Mouse (Mus musculus) heart, adult 18-20 months (tissue): Measurements from ENCODE around the gene Ispd. TPM values are rescaled to one million over a fixed set of nuclear protein-coding genes. Genes with fewer than 3 reads are reported as not detected.

ENCODE experiments used
- DNase-seq, 2 experiments: peaks; one replicate each; pipeline ENCODE4 v3.0.0; 2021 to 2022; ENCODE audit warnings: mixed read lengths in 1 of 2
- total RNA-seq, 2 experiments: library from RNA; stranded (reverse); gene quantifications; 2 replicates each; pipeline ENCODE4 v1.2.3; 2021

The Ispd gene
- total RNA-seq, 2 experiments from 2014 or later = 4.9 to 5.7 TPM

DNA sequence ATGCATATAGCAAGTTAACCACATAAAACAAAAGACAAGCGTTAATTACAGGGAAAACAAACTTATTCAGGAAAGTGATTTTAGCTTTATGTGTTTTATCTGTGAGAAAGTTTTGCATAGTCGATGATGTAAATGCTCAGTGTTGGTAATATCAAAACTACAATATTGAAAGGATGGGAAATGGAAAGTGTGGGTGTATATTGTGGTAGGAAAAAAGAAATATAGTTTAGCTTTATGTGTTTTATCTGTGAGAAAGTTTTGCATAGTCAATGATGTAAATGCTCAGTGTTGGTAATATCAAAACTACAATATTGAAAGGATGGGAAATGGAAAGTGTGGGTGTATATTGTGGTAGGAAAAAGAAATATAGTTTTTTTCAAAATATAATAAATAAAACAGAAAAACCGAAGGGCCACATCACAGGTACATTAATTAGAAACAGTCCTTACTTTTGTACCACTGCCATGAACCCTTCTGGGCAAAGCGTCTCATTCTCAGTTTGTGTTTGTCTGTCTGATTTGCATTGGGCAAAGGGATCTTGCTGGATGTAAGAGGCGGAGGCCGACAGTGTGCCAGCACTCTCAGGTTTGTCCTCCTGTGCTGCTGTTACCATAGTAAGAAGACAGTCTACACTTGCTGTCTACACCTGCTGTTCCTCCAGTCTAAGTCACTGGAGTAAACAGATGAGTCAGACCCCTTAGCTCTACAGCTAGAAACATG, 87.2 kb downstream of the Ispd start:
- no peak for DNase-seq

DNA sequence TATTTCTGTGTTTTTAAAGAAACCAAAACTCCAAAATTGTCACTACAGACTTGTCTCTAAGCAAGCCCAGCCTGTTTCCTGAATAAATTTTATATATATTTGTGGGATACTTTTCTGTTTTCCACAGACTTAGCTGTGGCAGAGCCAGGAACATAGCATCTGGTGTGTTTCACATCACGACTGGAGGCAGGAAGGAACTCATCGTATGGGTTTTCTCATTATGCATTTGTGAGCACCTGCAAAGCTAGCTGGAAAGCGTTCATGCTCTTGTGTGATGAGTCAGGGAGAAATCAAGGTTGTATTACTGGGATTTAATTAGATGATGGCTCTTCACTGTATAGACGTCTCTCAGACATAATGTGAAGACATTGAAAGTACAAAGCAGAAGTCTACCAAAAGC, 90.2 kb downstream of the Ispd start:
- DNase-seq = no peak

DNA sequence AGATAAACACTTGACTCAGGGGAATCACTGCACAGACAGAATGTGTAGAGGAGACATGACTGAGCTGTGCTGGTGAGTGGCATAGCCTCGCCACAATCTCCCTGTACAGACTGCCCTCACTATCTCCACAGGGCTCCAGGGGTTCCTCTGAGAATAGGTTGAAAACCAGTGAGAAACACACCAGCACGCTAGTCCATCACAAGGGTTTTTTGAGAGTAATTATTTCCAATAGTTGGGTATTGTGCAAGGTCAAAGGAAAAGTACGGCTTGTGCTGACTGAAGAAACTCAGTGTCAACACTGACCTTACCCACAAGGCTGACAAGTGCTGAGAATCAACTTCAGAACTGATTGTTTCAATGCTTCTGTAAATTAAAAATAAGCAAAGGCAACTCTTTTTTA, 92.9 kb downstream of the Ispd start:
- DNase-seq = no peak

DNA sequence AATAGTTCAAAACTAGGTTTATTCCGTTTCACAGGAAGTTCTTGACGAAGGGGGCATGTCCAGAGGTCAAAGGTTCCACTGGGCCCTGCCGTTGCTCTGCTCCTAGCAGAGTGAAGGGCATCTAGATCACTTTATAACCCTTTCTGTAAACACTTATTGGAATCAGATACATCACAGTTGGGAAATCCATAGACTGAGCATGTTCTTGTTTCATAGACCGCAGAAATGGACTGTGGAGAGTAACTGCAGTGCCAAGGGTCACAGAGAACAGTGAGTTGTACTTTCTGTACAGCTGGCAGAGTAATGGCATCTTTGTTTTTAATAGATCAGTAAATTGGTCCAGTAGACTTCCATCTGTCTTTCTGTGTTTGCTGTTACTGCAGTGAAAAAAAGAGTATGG, 94.0 kb downstream of the Ispd start:
- no peak for DNase-seq

DNA sequence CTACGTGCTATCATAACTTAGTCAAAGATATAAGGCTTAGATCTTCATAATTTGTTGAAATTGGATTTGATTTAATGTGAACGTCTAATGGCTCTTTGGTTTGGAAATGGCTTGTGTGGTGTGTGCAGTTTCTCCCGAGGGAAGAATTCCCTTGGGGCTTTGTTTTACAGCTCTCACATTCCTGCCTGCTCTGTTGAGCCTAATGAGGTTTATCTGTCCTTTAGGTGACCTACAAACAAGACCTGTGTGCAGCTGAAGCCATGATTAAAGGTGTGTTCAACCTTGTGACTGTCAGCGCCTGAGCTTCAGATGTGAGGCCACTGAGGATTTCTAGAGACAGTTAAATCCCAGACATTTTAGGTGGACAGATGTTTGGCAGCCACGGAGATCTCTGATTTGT, 95.2 kb downstream of the Ispd start:
- peak in 1 of 2 experiments; percentile 4 for DNase-seq

DNA sequence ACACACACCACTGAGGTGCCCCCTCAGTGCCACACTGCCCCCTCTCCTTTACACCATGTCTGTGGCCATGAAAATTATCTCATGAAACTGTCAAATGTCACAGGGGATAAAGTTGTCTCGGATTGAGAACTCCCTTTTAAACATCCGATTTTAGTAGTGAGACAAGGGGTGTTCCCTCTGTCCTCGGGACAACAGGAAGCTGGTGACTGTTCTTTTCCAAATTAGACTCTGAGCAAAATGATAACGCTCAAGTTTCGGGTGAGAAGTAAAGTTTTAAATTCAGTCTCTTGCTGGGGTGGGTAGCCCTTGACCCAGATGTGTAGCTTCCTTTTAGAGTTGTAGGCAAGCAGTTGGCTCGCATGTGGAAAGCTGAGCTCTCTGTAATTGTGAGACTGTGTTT, 96.3 kb downstream of the Ispd start:
- DNase-seq = peak; percentile 3 to 6

GRCm38 (mm10) chr12:36477926-36478325, 96.7 kb downstream of the Ispd start:
- DNase-seq = no peak

- DNase-seq = no peak
Measured at GRCm38 (mm10) chr12:36481742-36482141, 100.5 kb downstream of the Ispd start.

GRCm38 (mm10) chr12:36483346-36483745, 102.1 kb downstream of the Ispd start:
- no peak for DNase-seq

DNA sequence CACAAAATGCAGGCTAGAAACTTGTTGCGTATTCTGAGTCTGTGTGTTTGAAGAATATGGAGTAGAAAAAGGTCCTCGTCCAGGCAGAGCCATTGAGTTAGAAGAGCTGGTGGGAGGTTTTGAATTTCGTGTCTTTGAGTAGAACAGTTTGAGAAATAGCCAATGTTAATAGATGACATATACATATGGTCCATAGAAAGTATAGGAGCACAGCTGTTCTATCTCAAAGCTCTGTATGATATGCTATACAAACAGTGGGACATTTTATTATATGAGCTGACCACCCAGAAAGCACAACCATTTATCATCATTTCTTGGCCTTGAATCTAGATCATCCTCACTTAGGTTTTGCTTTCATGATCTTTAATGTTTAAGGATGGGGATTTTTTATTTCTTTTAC, 116.3 kb downstream of the Ispd start:
- DNase-seq = no peak

DNA sequence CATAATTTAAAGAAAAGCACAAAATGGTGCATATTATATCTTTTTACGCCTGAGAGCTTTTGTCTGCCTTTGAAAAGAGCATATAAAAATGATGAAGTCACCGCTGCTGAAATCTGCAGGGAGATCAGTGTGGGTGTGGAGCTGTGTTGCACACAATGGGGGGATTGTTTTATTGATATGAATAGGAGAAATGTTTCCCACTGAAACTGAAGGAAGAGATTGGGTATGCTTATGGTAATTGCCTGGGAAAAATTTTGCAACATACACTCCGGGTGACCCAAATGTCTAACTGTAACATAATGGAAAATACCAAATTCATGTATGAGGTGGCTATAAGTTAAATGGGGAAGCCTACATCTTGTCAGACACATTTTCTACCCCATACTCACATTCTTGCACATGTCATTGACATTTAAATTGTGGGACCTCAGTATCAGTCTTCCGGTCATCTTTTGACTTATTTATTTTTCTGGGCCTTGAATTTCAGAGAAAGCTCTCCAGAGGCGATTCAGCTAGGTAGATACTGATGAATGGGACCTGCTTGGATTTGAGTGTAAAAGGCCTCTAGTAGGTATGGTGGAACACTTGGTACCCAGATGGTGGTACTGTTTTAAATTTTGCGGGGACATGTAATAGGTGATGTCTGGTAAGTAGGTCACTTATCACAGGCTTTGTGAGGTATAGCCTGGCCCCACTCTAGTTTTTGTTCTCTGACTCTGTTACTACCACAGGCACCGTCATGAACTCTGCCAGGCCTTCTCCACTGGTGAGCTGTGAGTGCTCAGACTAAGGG, 126.1 kb downstream of the Ispd start:
- no peak for DNase-seq

DNA sequence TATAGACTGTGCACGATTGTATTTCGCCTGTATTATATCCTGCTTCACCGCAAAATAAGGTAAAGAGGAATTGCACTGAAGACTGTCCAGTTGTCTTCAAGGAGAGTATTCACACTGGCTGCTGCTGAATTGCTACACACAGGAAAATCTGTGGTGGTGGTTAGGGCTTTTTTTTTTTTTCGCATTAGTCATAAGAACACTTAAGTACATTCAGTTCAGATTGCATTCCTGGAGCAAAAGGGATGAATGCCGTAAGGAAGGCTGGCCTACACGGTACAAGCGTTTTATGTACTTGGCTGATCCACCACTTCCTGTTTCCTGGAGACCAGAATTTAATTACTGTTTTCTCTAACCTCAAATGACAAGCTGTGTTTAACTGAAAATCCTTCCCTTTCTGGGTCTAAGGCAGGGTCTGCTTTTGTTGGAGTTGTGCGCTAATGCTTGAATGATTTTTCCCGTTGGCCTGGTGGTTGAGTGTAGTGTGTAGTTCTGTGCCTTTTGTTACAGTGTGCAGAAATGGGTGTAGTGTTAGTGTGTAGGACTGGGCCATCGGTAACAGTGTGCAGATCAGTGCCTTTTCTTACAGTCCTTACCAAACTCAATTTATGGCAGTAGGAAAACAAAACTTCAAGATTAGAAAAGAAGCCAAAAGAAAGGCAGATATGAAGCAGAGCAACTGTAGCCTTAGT, 128.8 kb downstream of the Ispd start:
- DNase-seq = no peak

DNA sequence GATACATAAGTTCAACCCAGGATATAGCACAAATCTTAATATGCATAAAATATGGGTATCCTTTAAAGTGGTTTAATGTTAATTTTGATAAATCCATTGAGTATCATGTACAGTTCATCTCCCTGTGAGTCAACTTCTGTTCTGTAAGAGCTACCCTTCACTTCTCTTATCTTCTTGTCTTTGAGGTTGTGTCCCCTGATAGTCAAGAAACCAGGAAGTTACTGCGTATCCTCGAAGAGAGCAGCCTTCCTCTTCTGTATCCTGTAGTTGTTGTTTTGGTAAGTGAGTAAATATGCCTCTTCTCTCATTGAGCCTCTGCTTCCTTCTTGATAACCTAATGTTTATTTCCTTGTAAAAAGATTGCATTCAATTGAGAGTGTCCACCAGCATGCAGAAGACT, 140.5 kb downstream of the Ispd start:
- no peak for DNase-seq

- no peak for DNase-seq
Measured at GRCm38 (mm10) chr12:36523515-36523914, 142.3 kb downstream of the Ispd start.

DNA sequence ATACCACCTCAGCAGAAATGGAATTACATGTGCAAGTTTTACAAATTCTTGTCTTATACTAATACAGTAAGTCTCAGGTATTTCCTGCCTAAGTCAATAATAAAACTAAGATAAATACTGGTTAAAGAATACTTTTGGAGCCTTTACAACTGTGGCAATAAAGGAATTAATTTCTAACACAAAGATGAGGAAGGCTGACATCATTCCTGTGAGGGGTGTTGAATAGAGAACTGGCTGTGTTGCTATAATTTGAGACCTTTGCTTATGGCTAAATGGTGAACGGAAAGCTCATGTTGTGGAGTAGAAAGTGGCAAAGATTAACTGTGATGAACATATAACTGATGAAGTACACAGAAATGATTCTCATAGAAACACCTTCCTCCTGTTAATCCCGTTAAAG, 149.7 kb downstream of the Ispd start:
- no peak for DNase-seq

GRCm38 (mm10) chr12:36531421-36532072, 150.3 kb downstream of the Ispd start:
- DNase-seq = no peak

DNA sequence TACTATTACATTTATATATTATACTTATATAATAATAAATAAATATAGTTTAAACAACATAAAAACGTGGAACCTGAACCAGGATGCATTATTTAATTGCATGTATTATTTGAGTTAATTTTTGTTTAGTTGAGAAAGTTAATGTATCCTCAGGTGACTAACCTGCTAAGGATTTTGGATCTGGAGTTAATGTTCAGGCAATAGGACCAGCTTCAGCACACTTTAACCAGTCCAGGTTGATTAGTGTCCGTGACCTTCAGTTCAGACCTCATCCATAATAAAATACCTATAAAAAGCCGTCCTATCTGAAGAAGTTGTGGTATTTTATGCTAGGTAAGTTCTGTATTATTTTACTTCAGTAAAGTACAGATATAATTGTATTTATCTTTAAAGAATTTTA, 151.3 kb downstream of the Ispd start:
- DNase-seq = no peak

DNA sequence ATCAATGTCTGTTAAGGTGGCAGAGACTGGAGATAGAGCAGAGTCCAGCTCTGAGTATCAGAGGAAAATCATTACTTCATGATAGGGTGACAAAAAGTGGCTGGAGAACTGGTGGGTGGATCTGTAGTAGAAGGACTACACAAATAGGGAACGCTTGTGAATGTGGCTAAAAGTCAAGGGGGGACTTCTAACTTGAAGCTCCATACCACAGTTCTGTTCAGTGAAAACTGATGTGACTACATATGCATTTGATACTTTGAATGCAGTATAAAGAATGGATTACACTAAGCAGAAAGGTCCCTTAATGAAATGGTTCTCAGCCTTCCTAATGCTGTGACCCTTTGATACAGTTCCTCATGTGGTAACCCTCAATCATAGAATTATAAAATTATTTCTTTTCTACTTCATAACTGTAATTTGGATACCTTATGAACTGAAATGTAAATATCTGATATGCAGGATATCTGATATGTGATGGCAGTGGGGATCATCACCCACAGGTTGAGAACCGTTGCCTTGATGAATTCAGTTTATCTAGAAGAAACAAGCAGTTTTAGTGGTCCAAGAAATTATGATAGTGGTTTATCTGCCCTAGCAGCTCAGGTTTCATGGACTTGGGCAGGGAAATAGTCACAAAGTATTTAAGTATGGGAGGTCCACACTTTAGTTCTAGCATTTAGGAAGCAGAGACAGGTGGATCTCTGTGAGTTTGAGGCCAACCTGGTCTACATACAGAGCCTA, 152.1 kb downstream of the Ispd start:
- no peak for DNase-seq

GRCm38 (mm10) chr12:36534589-36534988, 153.3 kb downstream of the Ispd start:
- DNase-seq = no peak

- DNase-seq = no peak
Measured at GRCm38 (mm10) chr12:36545318-36545717, 164.1 kb downstream of the Ispd start.

DNA sequence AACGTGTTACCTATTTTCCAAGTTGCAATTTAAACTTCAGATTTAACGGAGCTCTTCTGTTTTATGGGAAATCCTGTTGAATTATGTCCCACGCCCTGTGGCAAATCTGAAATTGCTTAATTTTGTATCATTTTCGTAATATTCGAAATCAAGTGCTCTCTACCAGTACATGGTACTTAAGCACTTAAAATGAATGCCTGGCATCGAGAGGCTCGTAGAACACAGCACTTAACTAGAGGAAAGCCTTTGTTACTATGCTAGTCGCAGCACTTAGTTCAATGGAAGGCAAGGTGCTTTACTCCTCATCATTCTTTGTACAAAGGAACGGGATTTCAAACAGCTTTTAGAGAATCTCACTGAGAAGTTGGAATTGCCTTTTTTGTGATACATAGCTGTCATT, 168.2 kb downstream of the Ispd start:
- no peak for DNase-seq

- DNase-seq = no peak
Measured at GRCm38 (mm10) chr12:36554697-36555096, 173.4 kb downstream of the Ispd start.
